Mouse (Mus musculus) gastrocnemius, postnatal 4 days (tissue): ENCODE results near the gene Dgkz. TPM values are rescaled to one million over a fixed set of nuclear protein-coding genes. Genes with fewer than 3 reads are reported as not detected.
A peak's percentile ranks its signal among the peaks of the same experiment; 100 is the strongest.

Experiments used
- DNase-seq, 2 experiments: peaks; one replicate each; pipeline ENCODE4 v3.0.0; 2021 to 2022; ENCODE audit warnings: low spot score in 2 of 2, mixed read lengths in 2 of 2
- total RNA-seq, 2 experiments: library from RNA; stranded (reverse); gene quantifications; 2 replicates each; pipeline ENCODE4 v1.2.3; 2021

Gene Dgkz
- total RNA-seq, 2 experiments from 2014 or later, result 96.0 to 121 TPM

- no peak for DNase-seq
Measured at GRCm38 (mm10) chr2:91942356-91942755, 33.3 kb downstream of the Dgkz start.

GRCm38 (mm10) chr2:91939303-91939935 lies 36.2 kb downstream of the Dgkz start:
- no peak for DNase-seq

GRCm38 (mm10) chr2:91936154-91936553 lies 39.5 kb downstream of the Dgkz start:
- no peak for DNase-seq

GRCm38 (mm10) chr2:91934826-91935525 lies 40.7 kb downstream of the Dgkz start:
- DNase-seq, result no peak

GRCm38 (mm10) chr2:91934016-91934415 lies 41.6 kb downstream of the Dgkz start:
- DNase-seq, result no peak

GRCm38 (mm10) chr2:91933471-91933870 lies 42.2 kb downstream of the Dgkz start:
- no peak for DNase-seq

GRCm38 (mm10) chr2:91932737-91933350 lies 42.8 kb downstream of the Dgkz start:
- DNase-seq, result no peak

GRCm38 (mm10) chr2:91932160-91932711 lies 43.4 kb downstream of the Dgkz start, which contains the start of gene Mdk:
TSS of gene Mdk (minus strand) at chr2:91932297.
- DNase-seq, result no peak

- DNase-seq, result peak in 1 of 2 experiments; percentile 75
Measured at GRCm38 (mm10) chr2:91931328-91932159, 44.1 kb downstream of the Dgkz start.

GRCm38 (mm10) chr2:91930761-91931291 lies 44.8 kb downstream of the Dgkz start:
- DNase-seq, result no peak

- peak in 1 of 2 experiments; percentile 71 for DNase-seq
Measured at GRCm38 (mm10) chr2:91929936-91930335, 45.7 kb downstream of the Dgkz start.

GRCm38 (mm10) chr2:91929455-91929854 lies 46.2 kb downstream of the Dgkz start:
- no peak for DNase-seq

- DNase-seq, result no peak
Measured at GRCm38 (mm10) chr2:91928534-91929350, 46.9 kb downstream of the Dgkz start.

GRCm38 (mm10) chr2:91927826-91928533 lies 47.7 kb downstream of the Dgkz start:
- peak; percentile 59 to 82 for DNase-seq

- DNase-seq, result no peak
Measured at GRCm38 (mm10) chr2:91926949-91927348, 48.7 kb downstream of the Dgkz start, which contains the start of gene Chrm4. TSS of gene Chrm4 (plus strand) at chr2:91927249.

- no peak for DNase-seq
Measured at GRCm38 (mm10) chr2:91925442-91925841, 50.2 kb downstream of the Dgkz start.

- DNase-seq, result no peak
Measured at GRCm38 (mm10) chr2:91924726-91925125, 50.9 kb downstream of the Dgkz start.

GRCm38 (mm10) chr2:91923415-91924337 lies 52.0 kb downstream of the Dgkz start:
- DNase-seq, result peak in 1 of 2 experiments; percentile 71
